Mouse (Mus musculus): Measurements from ENCODE around the gene Ctu1.

DNA sequence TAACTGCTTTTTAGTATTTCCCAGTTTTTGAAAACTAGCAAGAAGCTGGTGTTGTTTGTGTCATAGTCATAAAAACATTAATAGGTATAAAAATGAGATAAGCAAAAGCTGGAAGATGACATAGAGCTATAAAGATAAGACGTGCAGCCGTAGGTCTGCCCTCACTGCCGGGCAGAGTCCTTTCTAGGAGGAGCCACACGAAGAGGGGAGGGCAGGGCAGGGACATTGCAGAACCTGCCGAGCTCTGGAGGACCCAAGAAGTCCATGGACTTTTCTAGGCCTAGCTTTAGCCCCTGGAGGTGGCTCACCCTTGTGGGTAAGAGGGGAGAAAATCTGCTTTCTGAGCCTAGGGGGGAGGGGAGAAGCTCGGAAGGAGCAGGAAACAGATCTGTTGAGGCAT, 37.3 kb upstream of the Ctu1 start, which contains the start of gene Ceacam18:
- TF ChIP-seq USF1 (IDR thresholded peaks at IDR 0.05; ENCODE audit: low read depth) (no peak), CTCF (IDR thresholded peaks at IDR 0.05; ENCODE audit: control insufficient read depth, insufficient read depth, insufficient read length) (no peak), FOSL1 (IDR thresholded peaks at IDR 0.05; ENCODE audit: insufficient read depth, low read length, poor library complexity, severe bottlenecking) (no peak)

Data from C2C12 (cell line).